Mouse (Mus musculus) c-Kit-positive CD71-negative TER-119-negative erythroid progenitor cells, embryonic 14.5 days (primary cell): Measurements from ENCODE around the gene Cpvl.

Experiments used
- DNase-seq: peaks from one replicate; pipeline ENCODE4 v3.0.0-alpha.2; 2013; ENCODE audit warnings: low read depth

The Cpvl gene

DNA sequence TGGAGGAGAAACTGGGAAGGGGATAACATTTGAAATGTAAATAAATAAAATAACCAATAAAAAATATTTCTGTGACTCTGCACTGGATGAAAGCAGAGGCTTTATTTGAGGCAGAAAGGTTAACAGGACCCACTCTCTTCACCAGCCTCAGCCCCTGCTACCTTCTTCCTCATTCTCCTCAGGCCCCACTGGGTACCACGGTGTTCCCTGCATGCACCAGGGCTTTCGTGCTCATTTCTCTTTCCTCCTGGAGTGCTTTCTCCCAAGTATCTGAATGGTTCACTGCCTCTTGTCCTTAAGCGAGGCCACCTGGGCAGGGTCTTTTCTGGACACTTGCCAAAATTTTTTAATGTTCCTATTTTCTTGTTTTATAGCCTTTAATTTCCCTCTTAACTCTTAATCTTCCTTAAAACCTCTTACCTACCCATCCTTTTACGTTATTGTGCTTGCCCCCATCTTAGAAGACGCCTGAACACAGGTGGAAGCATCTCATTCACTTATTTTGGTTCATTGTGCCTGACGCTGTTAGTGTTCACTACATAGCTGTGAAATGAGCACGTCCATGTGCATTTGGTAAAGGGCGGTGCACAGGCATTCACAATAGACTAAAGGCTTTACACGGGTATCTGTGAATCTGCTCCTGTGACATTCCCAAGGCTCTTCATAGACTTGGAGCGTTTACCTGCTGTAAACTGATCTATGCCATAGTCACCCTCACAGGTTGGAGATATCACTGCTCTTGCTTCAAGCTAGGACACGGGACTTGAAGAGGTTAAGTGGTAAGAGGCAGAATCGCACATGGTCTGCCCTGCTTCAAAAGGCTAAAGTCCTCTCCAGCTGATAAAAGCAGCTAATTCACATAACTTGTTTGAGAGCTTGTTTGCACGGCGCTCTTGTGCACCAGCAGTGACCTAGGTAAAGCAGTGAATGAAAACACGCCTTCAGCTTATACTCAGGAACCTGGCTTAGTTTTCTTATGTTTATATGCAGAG is 41.0 kb downstream of the Cpvl start:
- no peak for DNase-seq

DNA sequence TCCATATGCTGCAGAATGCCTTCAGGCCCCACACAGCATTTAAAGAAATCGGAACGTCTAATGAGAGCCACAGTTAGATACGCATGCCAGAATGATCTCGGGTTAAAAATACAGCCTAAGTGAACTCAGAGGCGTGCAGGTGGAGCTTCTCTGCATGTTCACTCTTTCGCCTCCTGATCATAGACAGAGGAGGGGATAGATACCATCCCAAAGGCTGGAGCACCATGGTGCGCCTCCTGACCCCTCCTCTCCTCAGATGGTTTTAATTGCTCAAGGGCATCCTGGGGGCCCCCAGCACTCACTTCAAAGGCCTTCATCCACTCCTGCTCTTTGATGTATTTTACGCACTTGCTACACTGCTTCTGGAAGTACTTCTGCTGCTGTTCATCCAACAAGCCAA is 46.9 kb downstream of the Cpvl start:
- no peak for DNase-seq

DNA sequence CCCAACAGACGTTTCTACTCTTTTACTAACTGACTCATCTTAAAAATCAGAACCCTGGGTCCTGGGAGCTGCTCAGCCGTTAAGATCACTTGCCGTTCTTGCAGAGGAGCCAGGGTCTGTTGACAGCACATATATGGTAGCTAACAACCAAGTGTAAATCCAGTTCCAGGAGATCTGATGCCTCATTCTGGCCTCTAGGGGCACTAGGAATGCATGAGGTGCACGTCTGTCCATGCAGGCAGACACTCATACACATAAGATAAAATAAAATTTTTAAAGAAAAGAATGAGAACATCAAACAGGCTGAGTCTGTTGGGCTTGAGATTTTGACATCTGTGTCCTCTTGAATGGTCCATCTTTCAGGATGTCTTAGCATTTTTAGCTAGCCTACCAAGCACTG is 48.6 kb downstream of the Cpvl start:
- no peak for DNase-seq

DNA sequence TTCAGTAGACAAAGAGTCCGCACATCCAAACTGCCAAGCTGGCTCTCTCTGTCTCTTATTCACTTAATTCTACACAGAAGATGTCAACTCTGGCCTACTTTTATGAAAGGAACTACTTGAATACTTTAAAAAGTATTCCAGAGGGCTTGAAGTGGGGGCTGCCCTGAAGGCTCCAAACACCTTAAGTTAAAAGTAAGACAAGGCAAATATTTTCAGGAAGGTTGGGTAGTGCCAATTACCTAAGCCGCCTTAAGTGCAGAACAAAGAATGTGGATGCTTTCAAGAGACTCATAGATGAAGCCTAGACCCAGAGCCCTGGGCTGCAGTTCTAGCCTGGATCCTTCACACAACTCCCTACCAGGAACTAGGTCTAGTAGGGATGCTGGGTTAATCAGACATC is 52.3 kb downstream of the Cpvl start:
- no peak for DNase-seq

DNA sequence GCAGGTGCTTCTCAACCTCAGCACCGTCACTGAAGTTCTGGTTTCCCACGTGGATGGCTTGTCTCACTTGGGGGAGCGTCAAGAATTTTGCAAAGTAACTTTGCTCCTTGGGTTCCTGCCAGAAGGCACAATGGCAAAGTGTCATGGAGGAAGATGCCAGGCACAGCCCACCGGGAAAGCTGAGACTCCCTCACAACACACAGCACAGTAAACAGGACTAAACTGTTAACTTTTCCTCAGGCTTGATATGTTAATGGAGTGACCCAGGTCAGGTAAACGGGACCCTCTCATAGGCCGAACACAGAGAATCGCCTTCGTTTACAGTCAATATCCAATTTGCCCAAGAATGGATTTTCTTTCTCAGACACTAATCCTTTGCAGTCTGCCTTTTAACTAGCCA is 53.3 kb downstream of the Cpvl start:
- DNase-seq = no peak

DNA sequence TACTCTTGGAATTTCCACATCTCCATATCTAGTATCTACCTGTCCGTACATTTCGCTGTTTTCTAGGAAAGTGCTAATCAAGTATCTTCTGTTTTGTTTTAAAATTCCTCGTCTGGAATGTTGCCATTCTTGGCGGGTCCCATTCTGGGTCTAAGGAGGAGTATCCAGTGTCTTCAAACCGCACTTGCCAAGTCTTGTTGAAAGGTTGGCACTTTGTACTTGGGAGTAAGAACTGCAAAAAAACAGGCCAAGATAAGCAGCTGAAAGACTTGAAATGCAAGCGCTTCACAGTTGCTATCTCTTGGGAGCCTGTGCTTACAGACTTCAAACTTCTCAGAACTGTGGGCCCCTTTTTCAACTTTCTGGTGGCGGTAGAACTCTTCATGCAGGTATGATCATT is 58.4 kb downstream of the Cpvl start:
- no peak for DNase-seq

- DNase-seq = no peak
Measured at GRCm38 (mm10) chr6:53917026-53917558, 61.4 kb downstream of the Cpvl start.

DNA sequence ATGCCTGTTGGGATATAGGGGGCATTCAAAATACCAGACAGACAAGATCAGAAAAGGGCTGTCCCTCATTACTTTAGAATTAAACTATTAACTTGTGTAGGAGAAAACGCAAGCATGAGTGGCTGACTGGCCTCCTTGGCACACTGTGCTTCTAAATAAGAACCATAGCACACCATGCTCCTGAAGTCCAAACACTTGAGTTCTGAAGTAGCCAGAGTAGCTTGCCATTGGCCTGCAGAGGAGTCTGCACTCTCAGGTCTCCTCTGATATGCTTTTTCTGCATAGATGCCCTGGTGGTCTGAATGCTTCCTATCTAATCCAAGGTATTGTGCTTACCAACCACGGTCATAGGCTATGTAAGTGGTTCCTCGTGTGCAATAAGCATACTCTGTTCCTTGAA is 63.1 kb downstream of the Cpvl start:
- DNase-seq = no peak

- DNase-seq = no peak
Measured at GRCm38 (mm10) chr6:53913151-53913550, 65.3 kb downstream of the Cpvl start.

DNA sequence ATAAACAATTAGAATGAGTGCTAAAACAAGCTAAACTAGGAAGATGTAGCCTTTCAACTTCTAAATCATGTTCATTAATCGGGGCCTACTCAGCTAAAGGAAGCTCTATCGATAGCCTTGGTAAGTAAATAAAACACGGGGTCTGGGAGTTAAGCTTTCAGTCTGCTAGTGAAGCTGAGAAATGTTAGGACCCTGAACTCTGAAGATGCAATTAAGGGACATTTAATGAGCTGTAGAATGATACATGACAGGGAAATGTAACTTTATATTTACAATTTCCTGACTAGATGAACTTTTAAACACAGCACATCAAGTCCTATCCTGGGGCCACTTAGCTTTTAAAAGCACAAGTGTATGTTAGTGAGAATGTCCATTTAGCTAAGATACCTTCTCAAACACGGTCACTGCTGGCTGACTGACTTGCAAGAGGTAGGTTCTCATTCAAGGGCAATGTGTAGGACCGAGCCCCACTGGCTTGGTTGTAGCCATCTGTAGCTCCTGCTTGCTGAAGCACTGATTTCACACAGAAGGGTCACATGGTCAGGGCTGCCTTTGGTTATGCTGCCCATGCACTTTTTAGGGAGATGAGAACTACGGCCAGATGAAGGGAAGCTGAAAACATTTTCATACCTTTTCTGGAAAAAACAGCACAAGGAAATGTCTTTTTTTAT is 66.2 kb downstream of the Cpvl start:
- DNase-seq = no peak

DNA sequence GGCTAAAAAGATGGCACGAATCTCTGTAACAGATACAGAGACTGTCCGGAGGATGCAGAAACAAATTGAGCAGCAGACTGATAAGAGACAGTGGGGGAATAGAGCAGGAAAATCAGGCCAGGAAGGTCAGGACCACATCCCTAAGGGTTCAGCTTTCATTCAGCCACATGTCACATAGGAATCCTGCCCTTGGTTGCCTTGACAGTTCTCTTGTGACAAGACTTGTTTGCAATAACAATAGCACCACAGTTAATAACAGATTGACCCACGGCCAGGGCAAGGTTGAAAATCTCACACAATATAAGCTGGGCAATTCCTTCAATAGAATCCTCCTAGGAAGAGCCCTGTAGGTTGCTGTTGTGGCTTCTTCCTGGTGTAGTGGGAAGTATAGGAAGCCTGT is 68.5 kb downstream of the Cpvl start:
- no peak for DNase-seq

GRCm38 (mm10) chr6:53909446-53909845 is 69.0 kb downstream of the Cpvl start:
- DNase-seq = no peak

DNA sequence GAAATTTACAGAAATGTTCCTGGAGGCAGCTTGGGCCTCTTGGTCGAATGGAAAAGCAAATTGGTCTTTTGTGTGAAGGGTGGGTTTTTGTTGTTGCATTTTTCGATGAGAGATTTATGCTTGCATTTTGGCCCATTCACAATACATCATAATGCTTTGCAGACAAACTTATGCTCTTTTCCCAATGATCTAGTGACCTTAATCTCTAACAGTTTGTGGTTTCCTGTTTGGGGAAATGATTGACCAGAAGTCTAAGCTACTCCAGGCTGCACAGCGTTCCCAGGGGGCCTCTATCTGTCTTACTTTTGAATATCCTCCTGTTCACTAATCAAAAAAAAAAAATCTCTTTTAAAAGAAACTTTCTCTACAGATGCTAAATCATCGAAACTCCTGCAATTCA is 71.6 kb downstream of the Cpvl start:
- DNase-seq = no peak

DNA sequence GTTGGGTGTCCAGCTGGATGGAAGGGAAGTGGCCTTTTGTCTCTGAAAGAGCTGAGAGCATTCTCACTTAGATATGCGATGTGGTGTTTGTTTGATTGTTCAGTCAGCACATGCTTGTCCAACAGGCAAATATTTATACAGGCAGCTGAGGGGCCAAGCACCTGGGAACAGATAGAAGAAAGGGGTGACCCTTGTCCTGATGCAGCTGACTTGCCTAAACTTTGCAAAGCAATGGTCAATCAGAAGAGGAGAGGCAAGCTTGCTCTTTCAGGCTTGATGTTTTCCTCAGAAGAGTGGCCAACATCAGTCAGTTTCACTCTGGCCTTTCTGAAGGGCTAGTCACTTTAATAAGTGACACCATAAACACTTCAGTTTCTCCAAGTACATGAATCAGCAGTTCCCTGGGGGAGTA is 72.4 kb downstream of the Cpvl start:
- no peak for DNase-seq

GRCm38 (mm10) chr6:53905576-53905975 is 72.9 kb downstream of the Cpvl start:
- no peak for DNase-seq

GRCm38 (mm10) chr6:53904703-53905395 is 73.6 kb downstream of the Cpvl start:
- no peak for DNase-seq

DNA sequence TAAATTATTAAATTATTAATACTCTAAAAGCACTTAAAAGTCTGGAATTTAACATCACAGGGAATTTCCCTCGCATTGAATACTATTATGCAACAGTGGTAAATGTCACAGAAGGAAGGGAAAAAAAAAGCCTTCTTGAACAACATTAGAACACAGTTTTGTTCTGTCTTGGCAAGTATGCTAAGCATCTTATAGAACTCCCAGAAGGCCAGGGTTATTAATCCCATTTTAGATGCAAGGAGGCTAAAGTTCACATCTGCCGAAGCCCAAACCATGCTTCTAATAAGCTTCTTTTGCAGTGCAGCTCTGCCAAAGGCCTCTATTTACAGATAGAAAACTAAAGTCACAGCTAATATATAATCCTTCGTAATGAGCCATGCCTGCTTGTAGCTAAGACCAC is 74.3 kb downstream of the Cpvl start:
- no peak for DNase-seq

GRCm38 (mm10) chr6:53901741-53902140 is 76.7 kb downstream of the Cpvl start:
- DNase-seq = no peak

DNA sequence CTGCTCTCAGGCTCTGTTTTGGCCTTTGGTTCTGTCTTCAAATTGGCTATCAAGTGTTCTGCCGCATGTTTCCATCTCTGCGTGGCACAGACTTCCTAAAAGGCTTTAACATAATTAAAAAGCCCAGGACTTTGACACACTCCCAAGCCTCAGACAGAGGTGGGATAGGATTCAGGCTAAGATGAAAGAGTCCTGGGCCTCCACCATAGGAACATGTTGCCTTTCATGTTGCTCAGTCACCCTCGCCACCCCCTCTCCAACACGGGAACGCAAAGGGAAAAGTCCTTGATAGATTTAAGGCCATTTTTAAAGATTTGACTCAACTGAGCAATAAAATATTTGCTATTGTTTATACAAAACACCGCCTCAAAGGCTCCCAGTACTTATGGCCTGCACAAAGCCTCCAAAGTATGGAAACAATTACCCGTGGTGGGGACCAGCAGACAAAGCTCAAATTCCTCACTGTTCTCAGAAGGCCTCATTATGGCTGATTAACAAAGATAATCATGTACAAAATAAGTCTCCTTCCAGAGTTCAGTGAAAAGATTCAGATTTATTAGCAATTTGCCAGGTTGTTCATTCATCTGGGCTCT is 80.5 kb downstream of the Cpvl start:
- no peak for DNase-seq

- no peak for DNase-seq
Measured at GRCm38 (mm10) chr6:53897126-53897525, 81.3 kb downstream of the Cpvl start.

GRCm38 (mm10) chr6:53893731-53894130 is 84.7 kb downstream of the Cpvl start:
- DNase-seq = no peak

DNA sequence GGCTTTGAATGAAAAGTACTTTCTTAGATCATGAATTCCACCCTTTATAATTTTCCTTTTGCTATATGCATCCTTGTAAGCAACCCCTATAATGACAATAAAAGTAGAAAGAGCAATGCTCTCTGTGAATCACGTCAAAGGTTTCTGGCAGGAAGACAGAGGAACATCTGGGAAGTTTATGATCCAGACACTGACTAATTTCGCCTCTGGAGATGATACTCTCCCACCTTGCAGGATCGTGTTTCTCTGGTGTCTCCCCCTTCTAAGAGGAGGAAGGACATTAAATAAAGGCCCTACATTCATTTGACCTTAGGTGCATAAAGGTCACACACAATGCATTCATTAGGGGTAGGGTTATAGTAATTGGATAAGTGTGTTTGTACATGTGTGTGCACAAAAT is 87.4 kb downstream of the Cpvl start:
- DNase-seq = no peak
